Mouse (Mus musculus) adrenal gland, postnatal 25 days (tissue): Measurements from ENCODE around the gene Iscu. TPM values are rescaled to one million over a fixed set of nuclear protein-coding genes. Genes with fewer than 3 reads are reported as not detected.
A peak's percentile ranks its signal among the peaks of the same experiment; 100 is the strongest.
"Not testable (repeated sequence)": the region's sequence is repeated elsewhere in the genome, so short reads cannot be mapped to it uniquely, and the experiment has no call there.

Source experiments
- DNase-seq: peaks from one replicate; pipeline ENCODE4 v3.0.0; 2021; ENCODE audit warnings: mixed read lengths
- total RNA-seq: library from RNA; stranded (reverse); gene quantifications from 2 replicates; pipeline ENCODE4 v1.2.3, GENCODE M21; 2021

Gene Iscu
- total RNA-seq, 1 experiment from 2014 or later, result 898 TPM

- DNase-seq, result no peak
Observed at GRCm38 (mm10) chr5:113788645-113789044, 16.1 kb downstream of the Iscu start.

DNA sequence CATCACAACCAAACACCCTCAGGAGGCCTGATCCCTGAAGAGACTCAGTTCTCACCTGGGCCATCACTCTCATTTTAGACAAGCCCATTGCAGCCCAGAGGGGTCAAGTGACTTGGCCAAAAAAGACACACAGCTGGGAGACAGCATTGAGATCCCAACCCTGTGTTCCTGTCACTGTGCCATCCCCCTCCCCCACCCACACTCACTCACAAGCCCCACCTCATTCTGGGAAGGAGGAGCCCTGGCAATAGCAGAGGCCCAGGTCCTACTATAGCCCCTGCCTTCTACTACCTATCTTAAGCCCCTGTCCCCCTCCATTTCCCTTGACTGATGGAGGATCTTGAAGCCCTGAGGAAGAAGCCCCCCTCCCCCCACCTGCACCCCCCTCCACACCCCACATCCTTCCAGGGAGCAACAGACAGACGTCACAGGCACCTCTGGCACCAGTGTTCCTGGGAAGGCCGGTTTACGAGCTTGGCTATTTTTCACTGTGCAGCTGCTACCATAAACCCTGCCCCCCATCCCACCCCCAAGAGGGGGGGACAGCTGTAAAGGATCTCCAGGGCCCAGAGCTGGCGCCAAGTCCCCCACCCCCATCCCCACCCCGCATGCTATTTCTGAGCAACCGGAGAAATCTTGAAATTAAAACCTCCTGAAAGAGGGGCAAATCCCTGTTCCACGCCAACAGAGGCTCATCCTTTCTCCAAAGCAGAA, 16.7 kb downstream of the Iscu start:
- DNase-seq, result no peak

DNA sequence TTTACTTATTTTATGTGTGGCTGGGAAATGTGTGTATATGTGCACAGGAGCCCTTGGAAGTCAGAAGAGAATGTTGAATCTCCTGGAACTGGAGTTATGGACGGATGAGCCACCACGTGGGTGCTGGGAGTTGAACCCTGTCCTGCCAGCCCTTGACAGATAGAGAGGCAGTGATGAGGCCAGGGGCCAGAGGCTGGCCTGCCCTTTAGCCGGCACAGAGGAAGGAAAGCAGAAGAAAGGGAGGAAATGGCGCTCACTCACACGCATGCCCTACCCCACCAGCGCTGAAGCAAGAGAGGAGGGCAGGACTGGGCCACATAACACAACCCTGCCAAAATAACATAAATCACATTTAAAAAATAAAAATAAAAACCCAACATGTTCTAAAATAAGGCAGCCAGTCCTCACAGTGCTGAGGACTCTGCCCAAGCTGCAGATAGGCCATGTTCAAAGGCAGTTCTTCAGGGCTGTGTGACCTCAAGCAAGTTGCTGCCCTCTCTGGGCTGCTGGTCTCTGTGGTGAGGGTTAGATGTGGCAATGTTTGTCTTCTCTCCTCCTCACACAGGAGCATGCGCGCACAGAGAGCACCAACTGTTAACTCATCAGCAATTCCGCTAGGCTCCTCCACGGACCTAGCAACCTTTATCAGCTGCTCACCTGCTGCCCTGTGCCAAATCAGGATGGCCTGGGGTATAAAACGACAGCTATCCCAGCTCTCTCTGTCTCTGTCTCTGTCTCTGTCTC, 18.1 kb downstream of the Iscu start:
- DNase-seq, result no peak

DNA sequence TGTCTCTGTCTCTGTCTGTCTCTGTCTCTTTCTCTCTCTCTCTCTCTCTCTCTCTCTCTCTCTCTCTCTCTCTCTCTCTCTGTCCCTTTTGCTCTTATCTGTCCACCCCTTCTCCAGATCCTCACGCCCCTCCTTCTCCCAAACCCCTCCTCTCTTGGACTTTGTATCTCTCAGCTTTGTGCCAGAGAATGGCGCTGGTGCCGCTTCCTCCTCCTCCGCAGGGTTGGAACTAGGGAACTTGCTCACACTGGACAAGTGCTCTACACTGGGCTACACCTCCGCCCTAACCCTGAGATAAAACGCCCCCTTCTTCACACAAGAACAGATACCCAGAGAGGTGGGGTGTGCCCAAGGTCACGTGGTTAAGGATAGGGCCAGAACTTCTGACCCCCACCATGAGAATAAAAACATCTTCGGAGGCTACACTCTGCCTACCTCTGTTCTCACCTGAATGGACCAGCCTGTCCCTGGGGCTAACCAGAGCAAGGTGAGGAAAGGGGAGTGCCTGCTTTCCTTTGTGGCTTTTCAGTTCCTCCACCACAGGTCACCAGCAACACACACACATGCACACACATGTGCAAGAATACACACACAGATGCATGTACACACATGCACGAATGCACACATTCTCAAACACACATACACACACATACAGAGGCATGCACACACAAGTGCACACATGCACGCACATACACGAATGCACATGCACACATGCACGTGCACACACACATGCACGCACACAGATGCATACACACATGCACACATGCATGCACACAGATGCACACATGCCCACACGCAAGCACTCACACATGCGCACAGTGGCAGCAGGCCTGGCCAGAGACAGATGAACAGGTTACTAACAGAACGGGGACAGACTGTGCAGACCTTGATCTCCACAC, 18.9 kb downstream of the Iscu start:
- no peak for DNase-seq

DNA sequence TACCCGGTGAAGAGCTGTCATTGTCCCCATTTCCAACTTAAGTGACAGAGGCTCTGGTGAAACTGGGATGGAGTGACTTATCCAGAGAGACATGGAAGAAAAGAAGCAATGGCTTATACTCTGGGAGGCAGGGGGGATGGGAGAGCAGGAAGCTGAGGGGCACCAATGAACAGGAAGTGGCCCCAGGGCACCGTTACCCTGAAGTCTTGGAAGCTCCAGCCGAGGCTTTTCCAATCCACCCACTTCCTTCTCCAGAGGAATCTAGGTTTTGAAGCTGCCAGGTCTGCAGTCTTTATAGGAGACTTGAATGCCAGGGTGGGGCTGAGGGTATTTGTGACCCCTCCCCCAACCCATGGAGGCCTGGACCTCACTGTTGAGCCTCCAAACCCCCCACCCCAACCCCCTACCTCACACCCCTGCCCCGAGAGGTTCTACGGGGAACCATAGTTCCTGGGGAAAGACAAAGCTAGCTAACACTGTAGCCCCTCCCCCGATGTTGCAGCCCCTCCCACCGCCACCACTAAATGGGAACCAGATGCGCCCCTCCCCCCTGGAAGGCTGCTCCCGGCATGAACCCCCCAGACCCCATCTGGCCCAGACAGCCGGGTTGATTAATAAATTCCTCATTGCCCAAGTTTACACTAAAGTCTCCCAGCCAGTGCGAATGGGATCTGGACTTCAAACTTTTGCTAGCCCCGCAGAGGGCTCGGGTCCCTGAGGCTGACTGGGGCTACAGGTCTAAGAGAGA, 24.0 kb downstream of the Iscu start:
- no peak for DNase-seq

DNA sequence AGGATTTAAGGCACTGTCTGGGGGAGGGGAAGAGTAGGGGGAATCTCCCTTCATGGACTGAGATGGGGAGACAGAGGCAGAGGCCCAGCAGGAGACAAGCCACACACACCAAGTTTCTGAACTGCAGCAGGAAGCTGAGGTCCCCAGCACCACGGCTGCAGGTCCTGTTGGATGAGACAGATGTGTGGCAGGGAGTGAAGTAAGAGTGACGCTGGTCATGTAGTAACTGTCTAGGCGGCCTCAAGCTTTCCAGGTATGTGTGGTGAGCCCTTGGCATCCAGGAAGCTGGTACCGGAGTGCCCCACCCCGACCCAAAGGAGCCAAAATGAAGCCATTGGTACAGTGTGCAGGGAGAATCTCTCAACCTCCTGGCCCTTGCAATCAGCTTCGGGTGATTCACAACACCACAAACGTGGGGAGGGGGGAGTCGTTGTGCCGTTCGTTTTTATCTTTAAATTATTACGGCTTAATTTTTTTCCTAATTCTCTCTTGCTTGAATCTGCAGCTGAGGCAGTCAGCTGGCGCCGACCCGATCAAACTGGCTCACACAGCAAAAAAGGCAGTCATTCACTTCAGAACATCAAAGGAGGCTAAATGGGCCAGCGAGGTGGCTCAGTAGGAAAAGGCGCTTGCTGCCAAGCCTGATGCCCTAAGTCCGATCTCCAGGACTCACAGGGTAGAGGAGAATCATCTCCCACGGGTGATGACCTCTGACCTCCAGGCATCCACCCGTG, 24.8 kb downstream of the Iscu start:
- no peak for DNase-seq

GRCm38 (mm10) chr5:113798525-113798924, 26.0 kb downstream of the Iscu start:
- DNase-seq, result no peak

DNA sequence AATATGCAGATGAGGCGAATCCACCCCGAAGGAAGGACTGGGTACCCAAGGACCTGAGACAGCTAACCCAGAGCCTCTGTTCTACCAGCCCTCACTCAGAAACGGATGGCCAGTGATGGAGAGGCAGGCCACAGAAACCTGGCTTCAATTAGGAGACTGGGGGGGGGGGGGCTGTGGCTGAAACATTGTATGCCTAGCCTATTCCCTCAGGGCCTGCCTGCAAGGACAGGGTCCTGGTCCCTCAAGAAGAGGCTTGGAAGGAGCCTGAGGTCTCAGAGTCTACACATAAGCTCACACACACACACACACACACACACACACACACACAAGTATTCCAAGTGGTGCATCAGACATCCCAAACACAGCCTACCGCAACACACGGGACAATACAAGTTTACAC, 27.1 kb downstream of the Iscu start:
- DNase-seq, result no peak

- peak; percentile 48 for DNase-seq
Observed at GRCm38 (mm10) chr5:113800280-113800679, 27.7 kb downstream of the Iscu start, which contains the start of gene Tmem119. TSS of gene Tmem119 (minus strand) at chr5:113800516.

DNA sequence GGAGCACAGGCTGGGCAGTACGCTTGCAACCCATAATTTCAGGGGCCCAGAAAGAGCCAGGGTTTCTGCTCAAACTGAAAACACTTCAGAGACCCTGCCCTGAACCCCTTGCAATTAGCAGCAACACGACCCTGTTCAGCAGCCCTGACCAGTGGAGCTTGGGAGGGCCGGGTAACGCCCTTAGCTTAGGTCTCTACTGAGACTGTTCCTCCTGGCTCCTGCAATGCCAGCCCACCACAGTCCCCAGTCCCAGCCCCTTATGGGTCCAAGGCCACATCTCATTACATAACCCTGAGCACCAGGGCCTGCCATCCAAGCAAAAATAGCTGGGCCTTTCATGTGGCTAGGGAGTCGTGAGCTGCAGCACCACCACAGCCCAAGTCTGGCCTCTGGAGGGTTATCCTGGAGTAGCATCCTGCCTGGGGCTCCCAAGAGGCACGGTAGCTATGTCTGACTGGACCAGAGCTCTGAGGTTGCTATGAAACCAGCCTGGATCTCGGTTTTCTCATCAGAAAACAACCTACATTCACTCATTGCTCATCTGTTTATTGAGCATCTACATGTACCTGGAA, 31.9 kb downstream of the Iscu start:
- no peak for DNase-seq

- no peak for DNase-seq
Observed at GRCm38 (mm10) chr5:113805301-113805700, 32.8 kb downstream of the Iscu start.

DNA sequence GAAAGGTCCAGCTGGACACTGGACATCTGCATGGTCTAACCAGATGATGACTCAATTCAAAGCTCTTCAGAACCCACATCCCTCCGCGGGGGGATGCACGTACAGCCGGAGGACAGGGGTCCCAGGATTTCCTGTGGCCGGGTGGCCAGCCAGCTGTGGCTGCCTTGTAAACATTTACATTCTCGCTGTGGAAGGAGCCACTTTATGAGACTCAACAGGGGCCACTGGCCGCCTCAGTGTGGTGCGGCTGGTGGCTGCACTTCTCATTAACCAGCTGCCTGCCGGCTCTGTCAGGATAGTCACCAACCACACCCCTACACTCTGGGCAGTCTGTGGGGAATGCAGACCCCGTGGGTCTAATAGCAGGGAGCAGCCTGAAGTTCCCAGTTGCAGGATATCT, 33.9 kb downstream of the Iscu start:
- no peak for DNase-seq

DNA sequence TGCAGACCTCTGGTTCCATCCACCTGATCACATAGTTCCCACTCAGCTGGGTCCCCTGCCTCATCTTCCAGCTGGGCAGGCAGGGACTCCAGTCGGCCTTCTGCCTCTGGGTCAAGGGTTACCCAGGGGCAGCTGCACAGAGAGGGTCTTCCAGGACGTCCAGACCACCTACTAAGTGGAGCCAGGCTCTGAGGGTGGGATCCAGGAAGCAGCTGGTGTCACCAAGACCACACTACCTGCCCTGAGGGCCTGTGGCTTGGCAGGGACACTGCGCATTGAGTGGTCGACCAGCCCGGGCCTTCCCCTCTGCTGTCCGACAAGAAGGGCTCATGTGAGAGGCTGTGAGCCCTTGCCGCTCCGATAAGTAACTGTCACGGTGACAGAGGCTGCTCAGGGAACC, 35.2 kb downstream of the Iscu start:
- no peak for DNase-seq

GRCm38 (mm10) chr5:113808177-113808576, 35.6 kb downstream of the Iscu start:
- DNase-seq, result no peak

DNA sequence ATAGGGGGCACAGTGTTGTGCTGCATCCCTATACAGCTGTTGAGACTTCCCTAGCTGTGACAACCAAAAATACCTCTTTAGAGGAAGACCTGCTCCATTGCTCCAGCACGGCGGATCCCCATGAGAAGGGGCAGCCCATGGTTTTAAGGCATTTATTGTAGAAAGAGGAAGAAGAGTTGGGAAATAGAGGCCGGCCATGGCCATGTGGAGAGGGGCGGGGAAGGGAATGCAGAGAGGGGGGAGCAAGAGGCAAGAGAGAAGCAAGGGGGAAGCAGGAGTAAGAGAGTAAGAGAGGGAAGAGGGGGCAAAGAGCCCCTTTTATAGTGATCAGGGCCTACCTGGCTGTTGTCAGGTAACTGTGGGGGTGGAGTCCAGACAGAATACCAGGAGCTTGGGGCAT, 37.6 kb downstream of the Iscu start:
- no peak for DNase-seq

GRCm38 (mm10) chr5:113811824-113812420, 39.4 kb downstream of the Iscu start:
- DNase-seq, result not testable (repeated sequence)

DNA sequence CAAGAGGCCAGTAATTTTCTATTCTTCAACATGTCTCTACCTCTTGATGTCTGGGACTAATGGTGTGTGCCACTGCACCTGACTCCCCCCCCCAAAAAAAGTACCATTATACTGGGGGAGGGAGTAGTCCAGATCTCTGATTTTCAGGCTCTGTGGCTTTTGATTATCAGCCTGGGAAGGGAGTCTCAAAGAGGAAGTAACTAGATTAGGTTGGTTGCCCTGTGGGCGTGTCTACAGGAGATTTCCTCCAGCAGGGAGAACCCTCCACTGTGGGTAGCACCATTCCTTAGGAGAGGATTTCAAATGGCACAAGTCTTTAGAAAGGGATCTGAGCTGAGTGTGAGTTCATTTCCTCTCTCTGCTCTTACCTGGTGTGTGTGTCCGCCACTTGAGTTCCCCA, 40.1 kb downstream of the Iscu start:
- DNase-seq, result no peak

DNA sequence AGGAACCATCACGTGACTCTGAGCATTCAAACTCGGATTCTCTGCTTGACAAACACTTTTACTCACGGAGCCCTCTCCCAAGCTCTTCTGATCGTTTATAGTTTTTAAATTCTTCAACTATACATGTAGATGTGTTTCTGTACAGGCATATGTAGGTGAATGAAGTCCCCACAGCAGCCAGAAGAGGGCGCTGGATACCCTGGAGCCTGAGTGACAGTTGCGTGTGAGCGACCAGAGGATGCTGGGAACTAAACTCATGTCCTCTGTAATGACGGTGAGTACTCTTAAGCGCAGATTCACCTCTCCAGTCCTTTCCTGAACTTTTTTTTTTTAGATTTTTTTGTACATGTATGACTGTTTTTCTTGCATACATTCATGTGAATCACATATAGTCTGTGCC, 41.1 kb downstream of the Iscu start:
- DNase-seq, result no peak

DNA sequence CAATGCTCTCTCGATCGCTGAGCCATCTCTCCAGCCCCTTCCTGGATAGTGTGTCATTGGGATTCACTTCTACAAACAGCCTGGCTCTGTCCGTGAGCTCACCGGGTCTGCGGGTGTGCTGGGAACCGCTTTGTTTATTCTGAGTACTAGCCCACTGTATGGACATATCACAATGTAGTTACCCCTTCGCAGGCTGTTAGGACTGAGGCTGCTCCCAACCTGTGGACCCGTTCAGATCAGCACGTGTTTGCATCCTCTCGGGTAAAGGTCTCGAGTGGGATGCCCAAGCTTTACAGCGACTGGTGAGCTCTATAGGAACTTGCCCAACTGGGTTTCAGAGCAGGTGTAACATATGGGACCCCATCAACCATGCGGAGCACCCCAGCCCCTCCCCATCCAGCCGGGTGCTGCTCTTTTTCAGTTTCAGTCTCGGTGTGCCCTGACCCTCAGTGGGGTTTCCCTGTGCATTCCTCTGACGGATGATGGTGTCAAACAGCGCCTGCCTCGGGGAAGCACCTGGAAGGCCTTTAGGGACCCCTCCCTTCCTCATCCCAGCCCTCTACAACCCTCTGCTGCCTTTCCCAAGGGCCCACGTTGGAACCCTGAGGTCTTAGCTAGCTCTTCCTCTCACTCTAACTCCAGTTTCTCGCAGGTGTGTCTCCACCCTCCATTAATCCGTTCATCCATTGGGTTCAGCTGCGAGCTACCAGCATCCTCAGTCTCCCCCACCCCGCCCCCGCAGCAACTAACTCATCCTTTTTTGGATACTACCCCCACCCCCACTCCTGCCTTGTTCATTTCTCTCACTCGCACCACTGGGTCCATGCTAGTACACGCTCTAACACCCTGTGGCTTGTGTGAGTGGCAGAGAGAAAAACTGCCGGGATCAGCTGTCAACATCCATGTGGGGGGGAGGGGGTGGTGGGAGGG, 41.8 kb downstream of the Iscu start:
- no peak for DNase-seq

DNA sequence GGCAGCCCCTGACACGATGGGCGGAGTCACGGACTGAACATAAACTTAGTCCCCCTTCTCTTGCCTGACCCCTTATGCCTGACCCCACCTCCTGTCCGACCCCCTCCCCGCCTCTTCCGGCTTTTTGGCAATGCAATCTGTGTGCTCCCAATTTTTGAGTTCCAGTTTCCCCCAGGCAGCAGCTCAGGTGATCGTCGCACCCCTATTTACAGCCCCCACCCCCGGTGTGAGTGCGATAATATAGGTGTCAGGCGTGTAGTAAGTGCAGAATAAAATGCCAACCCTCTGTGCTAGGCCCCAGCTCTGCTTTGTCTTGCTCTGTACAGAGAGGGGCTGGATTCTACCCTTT, 42.5 kb downstream of the Iscu start:
- no peak for DNase-seq
